Mouse (Mus musculus) embryo, embryonic 11 days (tissue): ENCODE measurements around the gene Smim24.
A peak's percentile ranks its signal among the peaks of the same experiment; 100 is the strongest.

ENCODE experiments used
- DNase-seq: peaks from one replicate; pipeline ENCODE4 v3.0.0-alpha.2; 2015

Smim24 gene

DNA sequence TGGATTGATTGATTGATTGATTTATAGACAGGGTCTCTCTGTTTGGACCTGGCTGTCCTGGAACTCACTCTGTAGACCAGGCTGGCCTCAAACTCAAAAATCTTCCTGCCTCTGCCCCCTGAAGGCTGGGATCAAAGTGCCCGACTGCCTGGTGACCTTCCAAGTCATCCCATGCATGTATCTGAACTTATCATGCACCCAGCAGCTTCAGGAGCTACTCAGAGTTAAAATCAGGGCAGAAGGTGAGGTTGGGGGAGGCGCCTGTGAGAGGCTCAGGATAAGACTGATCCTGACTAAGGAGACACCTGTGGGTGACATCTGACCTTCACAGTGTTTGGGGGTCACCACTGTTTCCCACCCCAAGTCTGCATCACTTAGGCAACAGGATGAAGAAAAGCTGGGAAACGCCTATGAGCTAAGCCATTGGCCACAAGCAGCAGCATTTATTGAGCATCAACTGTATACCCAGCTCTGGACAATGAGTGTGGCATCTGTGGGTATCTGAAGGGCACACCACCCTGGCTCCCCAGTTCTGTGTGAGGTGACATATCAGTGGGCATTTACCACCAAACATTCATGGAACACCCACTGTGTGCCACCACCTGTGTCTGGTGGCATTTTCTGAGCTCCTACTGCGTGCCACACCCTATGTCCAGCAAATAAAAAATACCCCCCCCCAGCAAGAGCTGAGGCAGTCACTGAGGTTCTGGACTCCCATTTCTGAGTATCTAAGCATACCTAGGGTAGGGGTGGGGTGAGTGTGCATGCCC, 30.8 kb downstream of the Smim24 start:
- DNase-seq = no peak

DNA sequence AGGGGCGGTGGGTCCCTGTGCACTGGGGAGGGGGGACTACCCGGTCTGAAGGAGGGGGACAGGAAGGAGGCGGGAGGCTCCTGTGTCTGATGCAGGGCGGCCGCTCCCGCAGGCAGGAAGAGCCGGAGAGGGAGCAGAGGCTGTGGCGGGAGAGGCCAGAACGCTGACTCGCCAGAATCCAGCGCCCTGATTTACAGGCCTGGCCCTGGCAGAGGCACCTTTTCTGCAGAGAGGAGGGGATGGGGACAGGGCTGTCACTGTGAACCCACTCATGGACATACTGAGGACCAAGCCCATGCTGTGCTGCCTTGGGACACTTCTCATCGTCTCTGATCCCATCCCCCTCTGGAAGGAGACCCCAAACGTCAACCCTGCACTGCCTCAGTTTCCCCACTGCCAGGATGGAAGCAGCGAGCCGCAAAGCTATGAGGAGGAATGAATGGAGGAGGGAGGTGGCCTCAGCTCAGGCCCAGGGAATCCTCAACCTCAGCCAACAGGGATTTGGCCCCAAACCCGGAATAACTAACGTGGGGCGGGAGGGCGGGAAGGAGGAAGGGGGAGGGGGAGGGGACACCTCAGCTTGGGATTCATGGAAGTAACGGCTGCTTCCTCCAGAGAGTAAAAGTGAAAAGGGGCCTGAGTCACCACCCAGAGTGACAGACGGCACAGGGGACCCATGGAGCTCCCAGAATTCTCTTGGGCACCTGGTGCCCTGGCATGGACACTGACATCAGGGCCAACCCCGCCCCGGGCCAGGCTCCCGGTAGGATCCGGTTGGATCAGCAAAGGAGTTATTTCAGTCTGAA, 31.6 kb downstream of the Smim24 start:
- no peak for DNase-seq

DNA sequence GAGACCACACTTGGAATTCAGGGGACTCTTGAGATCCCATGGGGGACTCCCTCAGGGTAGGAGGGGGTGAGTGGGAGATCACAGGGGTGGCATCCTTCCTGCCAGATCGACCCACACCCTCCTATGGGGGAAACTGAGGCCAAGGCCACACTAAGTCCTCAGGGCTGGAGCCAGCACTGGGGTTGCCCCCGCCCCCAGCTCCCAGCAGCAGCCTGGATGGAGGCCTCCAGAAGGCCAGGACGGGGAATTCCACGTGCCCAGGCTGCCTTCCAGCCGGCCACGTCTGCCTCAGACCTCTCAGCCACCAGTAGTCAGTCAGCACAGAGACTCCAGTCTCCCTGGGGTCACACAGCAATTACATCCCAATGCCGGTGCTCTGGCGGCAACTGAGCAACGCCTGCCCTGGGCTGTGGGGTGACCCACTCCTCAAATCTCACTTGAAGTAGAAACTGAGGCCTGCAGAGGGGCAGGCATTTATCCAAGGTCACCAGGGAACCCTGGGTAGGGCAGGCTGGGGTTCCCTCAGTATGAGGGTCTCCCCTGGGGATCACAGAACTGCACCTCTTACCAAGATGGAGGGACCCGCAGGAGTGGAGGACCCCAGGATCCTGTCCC, 32.5 kb downstream of the Smim24 start:
- no peak for DNase-seq

DNA sequence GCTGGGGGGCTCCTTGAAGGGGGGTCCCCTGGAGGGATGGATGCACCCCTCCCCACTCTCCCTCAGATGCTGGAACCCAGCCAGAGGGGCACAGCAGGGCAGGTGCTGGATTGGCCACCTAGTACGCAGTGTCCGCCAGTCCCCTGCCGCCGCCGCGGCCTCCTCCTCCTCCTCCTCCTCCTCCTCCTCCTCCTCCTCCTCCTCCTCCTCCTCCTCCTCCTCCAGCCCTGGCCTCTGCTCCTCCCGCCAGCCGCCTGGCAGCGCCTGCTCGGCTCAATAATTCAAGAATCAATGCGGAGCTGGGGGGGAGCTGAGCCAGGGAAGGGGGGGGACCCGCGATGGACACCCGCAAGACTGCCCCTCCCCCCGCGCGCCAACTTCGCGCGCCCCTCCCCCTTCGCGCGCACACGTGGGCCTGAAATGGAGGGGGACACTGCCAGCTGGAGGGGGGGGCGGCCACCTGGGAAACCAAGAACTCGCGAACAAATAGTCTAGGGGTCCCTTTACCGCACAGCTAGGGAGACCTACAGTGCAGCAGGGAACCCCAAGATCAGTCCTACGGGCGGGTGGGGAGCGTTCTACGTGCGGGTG, 33.3 kb downstream of the Smim24 start:
- DNase-seq = no peak

DNA sequence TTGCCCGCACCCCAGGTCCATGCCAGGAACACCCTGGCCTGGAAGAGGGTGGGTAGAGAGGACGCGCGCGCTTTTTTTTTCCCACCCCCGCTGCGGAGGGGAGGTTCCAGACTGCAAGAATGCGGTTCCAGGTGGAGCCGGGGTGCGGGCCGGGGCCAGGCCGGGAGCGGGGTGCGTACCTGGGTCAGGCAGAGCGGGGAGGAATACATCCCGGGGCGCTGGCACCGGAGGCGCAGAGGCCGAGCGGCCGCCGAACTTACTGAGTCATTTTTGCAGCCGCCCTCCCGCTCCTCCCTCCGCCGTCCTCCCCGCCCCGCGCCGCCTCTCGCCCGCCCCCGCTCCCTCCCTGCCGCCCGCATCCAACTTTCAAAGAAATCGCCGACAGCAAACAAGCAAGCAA, 34.0 kb downstream of the Smim24 start:
- DNase-seq = no peak

DNA sequence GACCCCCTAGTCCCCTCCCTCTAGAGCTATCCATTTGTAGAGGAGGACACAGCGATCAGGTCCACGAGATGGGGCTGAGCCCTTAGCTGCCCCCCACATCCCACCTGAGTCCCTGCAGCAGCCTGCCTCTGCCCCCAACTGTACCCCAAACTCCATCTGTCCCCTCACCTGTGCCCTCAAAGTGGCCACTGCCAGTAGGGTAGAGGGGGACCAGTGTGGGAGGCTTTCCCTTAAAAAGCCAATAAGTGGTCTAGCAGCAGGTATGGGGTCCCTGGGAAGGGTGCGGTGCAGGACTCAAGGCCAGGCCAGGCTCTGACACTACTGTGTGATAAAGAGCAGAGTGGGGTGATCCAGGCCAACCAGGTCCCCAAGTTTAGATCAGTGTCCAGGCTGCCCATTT, 34.5 kb downstream of the Smim24 start:
- no peak for DNase-seq

DNA sequence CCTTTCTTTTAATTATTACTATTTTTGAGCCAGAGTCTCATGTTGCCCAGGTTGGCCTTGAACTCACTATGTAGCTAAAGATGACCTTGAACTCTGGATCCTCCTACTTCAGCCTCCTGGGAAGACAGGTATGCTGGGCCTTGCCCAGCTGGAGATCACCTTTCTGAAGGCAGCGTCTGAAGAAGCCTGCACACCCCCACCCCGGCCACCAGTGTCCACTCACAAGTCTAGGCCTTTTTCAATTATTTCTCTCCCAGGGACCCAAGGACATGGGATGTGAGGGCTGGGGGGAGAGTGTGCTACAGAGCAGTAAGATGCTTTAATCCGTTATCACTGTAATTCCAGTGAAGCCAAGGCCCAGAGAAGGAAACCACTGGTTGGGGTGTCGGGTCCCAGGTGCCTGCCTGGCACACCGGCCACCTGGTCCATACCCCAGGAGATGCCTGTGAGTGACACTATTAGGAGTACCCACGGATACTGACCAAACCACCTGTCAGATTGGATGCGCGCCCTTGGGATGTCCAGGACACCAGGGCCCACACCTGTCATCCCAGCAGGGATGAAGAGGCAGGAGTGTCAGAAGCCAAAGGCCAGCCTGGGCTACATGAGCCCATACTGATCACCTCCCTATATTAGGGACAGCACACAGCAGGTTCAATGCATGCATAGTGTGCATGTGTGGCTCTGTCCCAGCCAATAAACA, 35.1 kb downstream of the Smim24 start:
- DNase-seq = no peak

DNA sequence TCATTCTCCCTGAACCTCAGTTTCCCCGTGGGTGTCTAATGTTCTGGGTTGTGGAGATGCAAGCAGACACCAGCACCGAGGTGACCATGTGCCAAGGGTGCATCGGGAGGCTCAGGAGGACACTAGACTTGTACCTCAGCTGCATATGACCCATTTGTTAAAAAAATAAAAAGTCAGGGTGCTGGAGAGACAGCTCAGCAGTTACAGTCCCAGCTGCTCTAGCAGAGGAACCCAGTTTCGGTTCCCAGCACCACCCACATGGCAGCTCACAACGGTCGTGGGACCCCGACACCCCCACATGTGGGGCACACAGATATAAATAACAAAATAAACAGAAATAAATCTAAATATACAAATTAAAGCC, 35.6 kb downstream of the Smim24 start:
- DNase-seq = no peak

DNA sequence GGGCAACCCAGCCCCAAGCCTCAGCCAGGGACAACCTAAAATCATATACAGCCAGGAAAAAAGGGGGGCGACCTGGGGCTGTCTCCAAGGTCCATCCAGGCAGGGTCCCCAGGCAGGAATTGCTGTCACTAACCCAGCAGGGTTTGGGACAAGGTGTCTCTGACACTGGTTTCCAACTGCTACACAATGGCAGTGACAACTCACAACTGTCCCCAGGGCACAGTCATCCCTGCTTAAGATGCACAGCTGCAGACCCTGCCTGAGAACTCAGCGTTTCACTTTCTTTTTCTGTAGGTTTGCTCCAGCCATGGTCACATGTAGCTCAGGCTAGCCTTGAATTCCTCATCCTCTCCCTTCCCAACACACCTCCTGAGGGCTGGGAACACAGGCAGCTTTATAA, 36.2 kb downstream of the Smim24 start:
- DNase-seq = no peak

DNA sequence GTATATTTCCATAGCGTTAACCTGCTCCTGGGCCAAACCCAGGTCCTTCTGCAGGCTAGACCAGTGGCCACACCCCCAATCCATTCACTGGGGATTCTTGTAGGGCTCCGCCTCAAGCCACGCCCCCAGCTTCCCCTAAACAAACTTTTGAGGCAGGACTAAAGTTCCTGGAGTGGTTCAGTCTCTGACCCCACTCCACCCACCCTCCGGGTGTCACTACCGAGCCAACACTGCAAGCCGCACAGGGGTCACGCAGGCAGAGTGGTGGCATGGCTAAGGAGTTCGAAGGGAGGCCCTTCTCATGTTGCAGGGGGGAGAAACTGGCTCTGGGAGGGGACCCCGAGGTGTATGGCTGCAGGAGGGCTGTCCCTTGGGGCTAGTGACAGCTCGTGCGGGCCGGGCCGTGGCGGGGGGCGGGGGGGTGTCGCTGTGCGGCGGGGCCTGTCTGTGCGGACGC, 36.8 kb downstream of the Smim24 start:
- peak; percentile 91 for DNase-seq

DNA sequence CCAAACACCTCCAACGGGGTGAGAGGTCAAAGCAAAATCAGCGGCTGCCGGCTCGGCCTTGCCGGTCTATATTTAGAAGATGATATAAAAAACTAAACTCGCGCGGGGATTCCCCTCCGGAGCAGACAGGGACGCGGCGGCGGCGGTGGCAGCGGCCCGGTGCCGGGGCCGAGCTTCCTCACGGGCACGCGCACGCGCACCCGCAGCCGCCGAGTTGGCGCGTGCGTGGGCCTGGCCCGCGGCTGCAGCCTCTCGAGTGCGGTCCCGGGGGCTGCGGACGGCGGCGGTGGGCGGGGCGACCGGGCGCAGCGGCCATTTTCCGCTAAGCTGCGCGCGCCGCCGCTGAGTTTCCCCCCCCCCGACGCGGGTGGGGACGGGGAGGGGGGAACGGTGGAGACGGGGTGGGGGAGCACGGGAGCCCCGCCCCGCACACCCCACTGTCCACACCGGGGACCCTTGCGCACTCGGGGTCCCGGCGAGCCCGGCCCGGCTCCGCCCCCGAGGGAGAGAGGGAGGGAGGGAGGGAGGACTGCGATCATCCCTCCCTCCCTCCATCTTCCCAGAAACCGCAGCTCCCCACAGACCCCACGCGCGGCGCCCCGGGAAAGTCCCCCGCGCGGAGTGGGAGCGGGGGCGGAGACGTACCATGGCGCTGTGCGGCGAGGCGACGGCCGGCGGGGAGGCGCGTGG, 37.4 kb downstream of the Smim24 start:
- peak; percentile 87 for DNase-seq

DNA sequence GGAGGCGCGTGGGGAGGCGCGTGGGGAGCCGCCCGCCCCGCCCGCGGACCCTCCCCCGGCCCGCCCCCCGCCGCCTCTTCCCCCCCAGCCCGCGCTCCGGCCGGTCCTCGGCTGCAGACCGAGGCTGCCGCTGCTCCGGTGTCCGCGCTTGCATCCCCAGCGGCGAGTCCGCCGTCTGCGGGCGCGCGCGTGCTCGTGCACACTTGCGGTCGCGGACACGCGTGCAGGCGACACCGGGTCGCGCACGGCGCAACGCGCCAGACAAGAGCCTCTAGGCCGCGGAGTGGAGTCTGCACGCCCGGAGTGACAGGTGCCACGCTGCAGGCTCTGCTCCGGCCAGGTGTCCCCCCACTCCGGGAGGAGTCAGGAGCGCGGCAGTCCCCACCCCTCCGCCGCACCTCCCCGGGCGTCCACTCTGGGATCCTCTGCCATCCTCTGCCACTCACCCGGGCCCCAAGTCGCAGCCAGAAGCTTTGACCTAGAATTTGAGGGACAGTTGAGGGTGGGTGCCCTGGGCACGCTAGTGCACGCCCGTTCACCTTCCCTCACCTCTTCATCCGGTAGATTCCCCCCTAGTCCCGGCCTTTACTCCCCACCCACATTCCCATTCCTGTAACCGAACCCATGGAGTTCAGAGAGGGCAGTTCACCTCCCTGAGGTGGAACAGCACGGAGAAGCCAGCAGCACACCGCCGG, 38.1 kb downstream of the Smim24 start:
- DNase-seq = peak; percentile 66

DNA sequence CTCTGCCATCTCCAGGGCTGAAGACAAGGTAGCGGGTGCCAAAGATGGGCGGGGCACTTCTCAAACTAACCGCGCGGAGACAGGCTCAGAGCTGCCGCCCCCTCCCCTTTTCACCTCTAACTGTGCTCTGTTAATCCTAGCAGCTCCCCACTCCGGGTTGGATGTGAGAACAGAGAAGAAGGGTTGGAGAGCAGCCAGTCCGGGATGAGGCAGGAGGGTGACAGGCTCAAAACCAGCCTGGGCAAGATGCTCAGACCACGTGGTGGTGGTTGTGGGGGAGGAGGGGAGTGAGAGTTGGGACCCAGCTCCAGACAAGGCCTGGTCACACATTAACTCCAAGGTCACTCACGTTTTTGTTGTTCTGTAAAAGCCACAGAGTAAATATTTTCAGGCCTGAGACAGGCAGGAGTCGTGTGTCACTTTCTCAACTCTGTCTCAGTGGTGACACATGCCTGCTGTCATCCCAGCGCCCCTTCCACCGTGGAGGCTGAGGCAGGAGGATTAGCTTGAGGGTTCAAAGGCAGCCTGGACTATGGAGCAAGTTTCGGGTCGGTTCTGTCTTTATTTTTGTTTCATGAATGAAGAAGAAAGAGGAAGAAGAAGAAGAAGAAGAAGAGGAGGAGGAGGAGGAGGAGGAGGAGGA, 38.8 kb downstream of the Smim24 start:
- DNase-seq = no peak

DNA sequence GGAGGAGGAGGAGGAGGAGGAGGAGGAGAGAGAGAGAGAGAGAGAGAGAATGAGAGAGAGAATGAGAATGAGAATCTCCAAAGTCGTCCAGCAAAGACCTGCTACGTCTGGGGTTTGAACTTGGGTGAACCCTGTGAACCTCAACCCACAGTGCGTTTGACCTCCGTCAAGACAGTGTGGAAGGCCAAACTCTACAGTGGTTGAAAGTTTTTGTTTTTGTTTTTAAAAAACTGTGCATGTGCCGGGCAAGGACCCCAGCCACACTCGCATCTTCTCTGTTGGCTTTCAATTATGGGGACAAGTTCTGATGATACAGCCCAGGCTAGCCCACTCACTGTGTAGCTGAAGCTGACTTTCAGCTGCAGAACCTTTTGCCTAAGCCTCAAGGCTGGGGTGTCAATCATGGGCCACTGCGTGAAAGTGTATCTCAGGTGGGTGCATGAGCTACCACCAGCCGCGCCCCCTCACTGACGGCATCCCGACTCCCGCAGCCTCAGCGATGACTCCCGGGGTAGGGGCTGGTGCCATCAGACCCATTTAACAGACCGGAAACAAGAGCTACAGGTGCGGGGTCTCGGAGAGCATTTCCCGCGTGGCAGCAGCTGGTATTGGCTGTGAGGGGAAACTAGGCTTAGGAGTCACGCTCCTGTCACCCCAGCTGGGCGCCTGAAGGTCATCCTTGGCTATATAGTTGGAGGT, 39.5 kb downstream of the Smim24 start:
- no peak for DNase-seq

DNA sequence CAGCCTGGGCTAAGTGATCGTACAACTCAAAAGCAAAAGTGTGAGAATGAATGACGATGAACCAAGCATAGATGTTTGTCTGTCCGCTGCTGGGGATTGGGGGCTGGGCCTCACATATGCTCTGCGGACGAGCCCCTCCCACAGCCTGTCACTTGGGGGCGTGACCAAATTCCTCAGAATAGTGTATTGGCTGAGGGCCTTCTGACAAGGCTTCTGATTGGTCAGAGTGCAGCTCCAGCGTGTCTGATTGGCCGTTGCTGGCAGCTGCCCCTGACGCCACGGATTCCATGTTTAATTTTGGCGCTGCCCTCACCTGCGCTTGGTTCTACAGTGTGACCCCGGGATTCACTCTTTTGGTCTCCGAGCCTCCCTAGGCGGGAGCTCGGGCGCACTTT, 40.0 kb downstream of the Smim24 start:
- peak; percentile 94 for DNase-seq

DNA sequence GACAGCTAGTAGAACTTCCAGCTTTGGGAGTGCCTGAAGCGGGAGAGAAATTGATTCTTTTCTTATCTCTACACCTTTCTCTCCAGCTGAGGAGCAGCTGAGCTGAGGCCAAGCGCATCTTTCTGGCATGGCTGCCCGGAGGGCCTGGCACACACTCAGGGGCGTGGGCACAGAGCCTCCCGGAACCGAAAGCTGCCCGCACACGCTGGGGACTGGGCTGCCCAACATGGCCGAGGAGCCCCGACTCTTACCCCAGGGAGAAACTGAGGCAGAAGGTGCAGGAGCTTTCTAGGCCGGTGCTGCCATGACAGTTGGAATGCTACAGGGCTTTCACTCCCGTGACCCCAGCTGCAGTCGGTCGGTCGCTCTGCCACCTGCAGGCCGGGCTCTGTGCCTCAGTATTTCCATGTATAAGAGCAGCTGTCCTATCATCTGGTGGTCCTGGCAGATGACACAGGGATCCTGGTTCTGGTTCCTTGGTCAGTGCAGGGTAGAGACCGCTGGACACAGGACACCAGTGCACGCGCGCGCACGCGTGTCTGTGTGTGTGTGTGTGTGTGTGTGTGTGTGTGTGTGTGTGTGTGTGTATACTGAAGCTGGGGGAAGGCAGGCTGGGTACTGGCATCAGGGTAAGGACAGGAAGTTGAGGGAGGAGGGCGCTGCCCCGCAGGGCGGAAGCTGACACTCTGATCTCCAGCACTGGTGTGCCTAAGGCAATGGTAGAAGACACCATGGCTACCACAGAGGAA, 40.9 kb downstream of the Smim24 start:
- DNase-seq = no peak

DNA sequence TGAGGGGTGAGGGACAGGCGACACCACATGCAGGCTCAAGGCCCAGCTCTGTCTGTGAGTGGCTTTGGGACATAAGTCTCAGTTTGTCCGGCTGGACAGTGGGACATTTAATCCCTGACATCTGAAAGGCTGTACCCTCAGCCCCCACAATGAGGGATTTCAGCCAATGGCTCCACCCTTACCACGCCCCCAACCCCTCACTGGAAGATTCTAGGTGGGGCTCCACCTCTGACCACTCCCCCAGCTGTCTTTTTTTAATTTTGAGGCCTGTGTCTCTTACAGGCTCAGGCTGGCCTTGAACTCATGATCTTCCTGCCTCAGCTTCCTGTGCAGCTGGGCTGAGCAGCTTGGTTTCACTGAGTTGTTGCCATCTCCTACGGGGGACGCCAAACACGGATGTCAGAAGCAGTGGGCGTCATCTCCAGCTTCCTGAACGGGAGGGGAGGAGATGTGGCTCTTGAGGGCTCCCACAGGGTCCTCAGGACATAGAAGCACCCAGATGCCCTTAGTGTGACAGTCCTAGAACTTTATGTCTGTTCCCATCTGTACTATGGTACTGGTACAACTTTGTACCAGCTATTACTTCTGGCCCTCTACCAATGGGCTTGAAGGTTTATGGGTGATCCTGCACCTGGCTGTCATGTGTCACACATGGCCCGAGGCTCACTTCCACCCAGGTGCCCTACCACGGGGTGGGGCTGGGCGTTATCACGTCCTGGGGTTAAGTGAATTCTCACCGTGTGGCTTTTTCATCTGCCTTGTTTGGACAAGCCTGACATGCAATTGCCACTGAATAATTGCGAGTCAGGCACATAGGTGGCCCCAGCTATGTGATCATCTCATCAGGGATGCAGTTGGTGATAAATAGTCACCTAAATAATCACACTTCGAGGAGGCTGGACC, 41.8 kb downstream of the Smim24 start:
- DNase-seq = no peak

DNA sequence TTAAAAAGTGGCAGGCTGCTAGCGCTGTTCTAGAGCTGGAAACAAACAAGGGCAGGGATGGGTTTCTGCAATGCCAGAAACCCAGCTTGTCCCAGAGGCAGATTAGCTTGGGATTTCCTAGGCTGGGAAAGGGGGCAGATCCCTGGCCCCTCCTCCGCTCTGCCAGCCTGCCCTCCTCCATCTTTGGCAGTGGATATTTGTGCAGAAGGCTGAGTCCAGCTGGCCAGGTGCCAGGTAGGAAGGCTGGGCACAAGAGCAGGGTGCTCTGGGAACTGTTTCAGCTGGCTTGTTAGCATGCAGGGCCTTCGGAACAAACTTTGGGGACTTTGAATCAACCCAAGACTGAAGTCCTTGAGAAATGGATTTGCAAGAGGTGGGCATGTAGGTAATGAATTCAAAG, 42.6 kb downstream of the Smim24 start:
- no peak for DNase-seq

DNA sequence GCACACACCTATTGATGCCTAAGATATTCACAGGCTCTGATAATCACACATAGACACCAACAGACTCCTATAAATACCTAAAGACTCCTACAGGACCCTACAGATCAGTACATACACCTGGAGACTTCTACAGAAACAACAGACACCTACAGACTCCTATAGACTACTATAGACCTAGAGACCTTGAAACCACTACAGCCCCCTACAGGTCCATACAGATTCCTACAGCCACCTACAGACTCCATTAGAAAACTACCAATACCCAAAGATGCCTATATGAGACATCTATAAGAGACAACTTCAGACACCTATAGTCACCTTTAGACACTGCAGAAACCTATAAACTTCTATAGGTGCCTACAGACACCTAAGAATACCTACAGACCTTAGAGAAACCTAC, 48.2 kb downstream of the Smim24 start:
- no peak for DNase-seq
